In genomic region chr19:10300809-10301208, GRCm38 (mm10) we compare ENCODE assay signal across 27 mouse cellular contexts. TPM values are rescaled to one million over a fixed set of nuclear protein-coding genes. Genes with fewer than 3 reads are reported as not detected.
DNase-seq lines count a peak whose midpoint lies in the region; ATAC-seq and TF ChIP-seq lines count a peak whose summit lies in the region.
"Had no signal": no experiment of that assay in that cellular context is flagged by ENCODE, and none has a peak within 500 bp of the region (broad histone marks: within the 10 kb centered on the region; RNA-seq: fewer than 3 reads in every experiment).

No protein-coding gene starts in this region.

- peaks cover 5% of the 10 kb centered on the region for H3K27me3 ChIP-seq in hindbrain, embryonic 11.5 days (ENCODE audit: control insufficient read depth, insufficient read depth, low read length)
- H3K27me3 ChIP-seq in midbrain, embryonic 11.5 days (ENCODE audit: control insufficient read depth, insufficient read depth, low read length): no peaks in the 10 kb centered on the region; the same call in 1 of the 2 replicates
- H3K27me3 ChIP-seq: embryonic facial prominence, embryonic 15.5 days had no signal

- peaks cover 4% of the 10 kb centered on the region; the same call in 1 of the 2 replicates for H3K4me1 ChIP-seq in hindbrain, embryonic 11.5 days (replicated peaks; ENCODE audit: control insufficient read depth, insufficient read depth, low read length)
- H3K4me1 ChIP-seq in midbrain, embryonic 11.5 days (ENCODE audit: control insufficient read depth, insufficient read depth, low read length): peaks cover 7% of the 10 kb centered on the region

- DNase-seq in left cerebral cortex, adult 2 months (ENCODE audit: extremely low spot score in 1 of 2, low spot score in 2 of 2): peak in 1 of 2 experiments; percentile 65
- no peak for DNase-seq in left cerebral cortex, adult 11 months (ENCODE audit: low spot score)
- DNase-seq in layer of hippocampus, adult 9-11 months: peak; percentile 76
- peak; percentile 26 to 49 for DNase-seq in natural killer cell, adult 2 months (ENCODE audit: low spot score in 2 of 2)
- DNase-seq in hindbrain, embryonic 11.5 days (ENCODE audit: low spot score): no peak
- no peak for DNase-seq in midbrain, embryonic 11.5 days (ENCODE audit: low spot score, missing footprints)
- DNase-seq: adrenal gland, postnatal 10 days; cerebellum, adult 8-10 months; cerebellum, postnatal 36 days; heart, postnatal 14 days; kidney, adult 2 months; kidney, postnatal 10 days; liver, postnatal 0 days; lung, postnatal 10 days; retina, postnatal 1 day; thymus, postnatal 36 days had no signal

- H3K36me3 ChIP-seq in hindbrain, embryonic 11.5 days (ENCODE audit: control insufficient read depth, insufficient read depth, low read length): no peaks in the 10 kb centered on the region
- H3K36me3 ChIP-seq in midbrain, embryonic 11.5 days (ENCODE audit: control insufficient read depth, insufficient read depth, low read length): no peaks in the 10 kb centered on the region
- H3K36me3 ChIP-seq: embryonic facial prominence, embryonic 15.5 days; heart, embryonic 13.5 days; limb, embryonic 12.5 days; midbrain, embryonic 12.5 days; neural tube, embryonic 12.5 days had no signal

- H3K4me3 ChIP-seq in left cerebral cortex, adult 2 months: no peak overlapping the region
- H3K4me3 ChIP-seq in hindbrain, embryonic 11.5 days (ENCODE audit: low read depth, low read length): no peak overlapping the region
- no peak overlapping the region for H3K4me3 ChIP-seq in midbrain, embryonic 11.5 days (ENCODE audit: low read depth, low read length)
- H3K4me3 ChIP-seq: embryonic facial prominence, embryonic 15.5 days; heart, adult 2 months; heart, embryonic 13.5 days; limb, embryonic 12.5 days; midbrain, embryonic 12.5 days; neural tube, embryonic 12.5 days had no signal

- ATAC-seq in common myeloid progenitor, adult 5-6 weeks (replicated peaks; ENCODE audit: low read depth, poor library complexity, severe bottlenecking): peak; percentile 10; the same call in 1 of the 2 replicates
- no peak for ATAC-seq in hindbrain, embryonic 11.5 days (ENCODE audit: low FRiP score)
- ATAC-seq in midbrain, embryonic 11.5 days (ENCODE audit: low FRiP score): no peak
- ATAC-seq: forebrain, embryonic 14.5 days; liver, postnatal 0 days had no signal

- H3K9me3 ChIP-seq in hindbrain, embryonic 11.5 days (ENCODE audit: control insufficient read depth, low read length): no peaks in the 10 kb centered on the region
- H3K9me3 ChIP-seq in midbrain, embryonic 11.5 days (ENCODE audit: control insufficient read depth, low read length): no peaks in the 10 kb centered on the region
- H3K9me3 ChIP-seq: embryonic facial prominence, embryonic 15.5 days; heart, embryonic 13.5 days; limb, embryonic 12.5 days; midbrain, embryonic 12.5 days; neural tube, embryonic 12.5 days had no signal

- H3K4me2 ChIP-seq in hindbrain, embryonic 11.5 days (replicated peaks; ENCODE audit: low read depth, low read length): no peak overlapping the region
- no peak overlapping the region for H3K4me2 ChIP-seq in midbrain, embryonic 11.5 days
- H3K4me2 ChIP-seq: embryonic facial prominence, embryonic 15.5 days; heart, embryonic 13.5 days; hindbrain, embryonic 14.5 days; limb, embryonic 12.5 days; liver, embryonic 11.5 days; midbrain, embryonic 12.5 days; neural tube, embryonic 12.5 days had no signal

- no peak for TF ChIP-seq CTCF in left cerebral cortex, adult 2 months (IDR thresholded peaks at IDR 0.05)

- peak overlapping the region; percentile 63; the same call in 1 of the 2 replicates for H3K27ac ChIP-seq in left cerebral cortex, adult 2 months
- H3K27ac ChIP-seq in hindbrain, embryonic 11.5 days (ENCODE audit: low read depth, low read length): no peak overlapping the region
- no peak overlapping the region for H3K27ac ChIP-seq in midbrain, embryonic 11.5 days (ENCODE audit: low read depth, low read length)
- H3K27ac ChIP-seq: embryonic facial prominence, embryonic 15.5 days; heart, adult 2 months; heart, embryonic 13.5 days; hindbrain, embryonic 14.5 days; limb, embryonic 12.5 days; midbrain, embryonic 12.5 days; neural tube, embryonic 12.5 days had no signal

- H3K9ac ChIP-seq in hindbrain, embryonic 11.5 days (ENCODE audit: low read depth, low read length): no peak overlapping the region
- H3K9ac ChIP-seq in midbrain, embryonic 11.5 days (ENCODE audit: low read length): no peak overlapping the region
- H3K9ac ChIP-seq: embryonic facial prominence, embryonic 15.5 days; heart, embryonic 13.5 days; hindbrain, embryonic 14.5 days; limb, embryonic 12.5 days; liver, postnatal 0 days; midbrain, embryonic 12.5 days; neural tube, embryonic 12.5 days had no signal

- intact Hi-C loops in left cerebral cortex, adult 2 months (cut with DNase I): no loop called here

- WGBS in hindbrain, embryonic 11.5 days: 85% methylated on average over 4 of the region's 4 CpGs
- 97% methylated on average over 4 of the region's 4 CpGs for WGBS in midbrain, embryonic 11.5 days

RNA-seq across cellular contexts. Expression of gene Dagla, which starts 3.9 kb away (rescaled TPM):
- 10 to 100 TPM; 93.7 to 95.4 TPM for total RNA-seq in left cerebral cortex, adult 2 months (2021)
- total RNA-seq in common myeloid progenitor, adult 5-6 weeks (2017): not detected in 2 replicates
- polyA plus RNA-seq in hindbrain, embryonic 11.5 days (2014; fragmentation: Nextera tagmentation; extraction: Ambion mirVana): 1.5 and 1.8 TPM in 2 replicates
- 1.2 and 1.3 TPM in 2 replicates for polyA plus RNA-seq in midbrain, embryonic 11.5 days (2014; fragmentation: Nextera tagmentation; extraction: Ambion mirVana)
- total RNA-seq: monocyte, adult 5-6 weeks had no signal

Comparison
In these comparisons a context has a peak if more than half of its experiments do, and no peak if none do; other contexts are left out.
1. DNase-seq: peak in layer of hippocampus, adult 9-11 months (single experiment) and natural killer cell, adult 2 months (2 of 2); none in left cerebral cortex, adult 11 months (single experiment), hindbrain, embryonic 11.5 days (single experiment) and midbrain, embryonic 11.5 days (single experiment).
2. RNA of gene Dagla, which starts 3.9 kb away (total RNA-seq): 93.7 to 95.4 TPM in left cerebral cortex, adult 2 months; not detected in common myeloid progenitor, adult 5-6 weeks; every median in the first group is over 10 times any median in the second.